Mouse (Mus musculus) midbrain, embryonic 10.5 days (tissue): ENCODE measurements at regions not wholly inside any gene's neighbourhood (a gene's known extent, or its start where the extent isn't known, plus 50 kb on each side); places are given as distances from the start of the nearest gene placed in this dataset.

Experiments
- DNase-seq: peaks from one replicate; pipeline ENCODE4 v3.0.0-alpha.2; 2017; ENCODE audit warnings: low spot score
- H3K27ac ChIP-seq: fragments of 300-500 bp; sonication (generic); replicated peaks from 2 replicates; pipeline ENCODE4 v1.5.1; 2016; ENCODE audit warnings: mild to moderate bottlenecking
- H3K27me3 ChIP-seq: fragments of 300-500 bp; sonication (generic); 2 replicates; pipeline ENCODE4 v1.6.1; 2016; ENCODE audit warnings: low read depth, mild to moderate bottlenecking; ENCODE audit not compliant: poor library complexity, severe bottlenecking
- H3K36me3 ChIP-seq: fragments of 300-500 bp; sonication (generic); 2 replicates; pipeline ENCODE4 v1.6.1; 2016; ENCODE audit warnings: mild to moderate bottlenecking, moderate library complexity
- H3K4me1 ChIP-seq: fragments of 300-500 bp; sonication (generic); 2 replicates; pipeline ENCODE4 v1.6.1; 2016
- H3K4me3 ChIP-seq: fragments of 300-500 bp; sonication (generic); 2 replicates; pipeline ENCODE4 v1.5.1; 2016; ENCODE audit warnings: mild to moderate bottlenecking, moderate library complexity
- H3K9me3 ChIP-seq: fragments of 300-500 bp; sonication (generic); replicated peaks from 2 replicates; pipeline ENCODE4 v1.6.1; 2016; ENCODE audit warnings: mild to moderate bottlenecking
- WGBS: fragments of 180-500 bp; shearing (Covaris S2); methylation state at CpG from one replicate; pipeline ENCODE4 v1.1.7; 2016; 5-methylcytosine and 5-hydroxymethylcytosine counted together

- H3K36me3 ChIP-seq: no peaks in the 10 kb centered on the region
- no peaks in the 10 kb centered on the region for H3K27me3 ChIP-seq
- H3K4me3 ChIP-seq: no peak overlapping the region
- H3K9me3 ChIP-seq: no peaks in the 10 kb centered on the region
- H3K27ac ChIP-seq: no peak overlapping the region
- no peaks in the 10 kb centered on the region for H3K4me1 ChIP-seq
- no peak for DNase-seq
- WGBS: 96% methylated on average over 6 of the region's 6 CpGs
Observed at GRCm38 (mm10) chr2:114796630-114797290, 142.0 kb upstream of the Dph6 start.

- no peaks in the 10 kb centered on the region for H3K36me3 ChIP-seq
- H3K27me3 ChIP-seq: no peaks in the 10 kb centered on the region
- DNase-seq: no peak
- no peaks in the 10 kb centered on the region for H3K9me3 ChIP-seq
- 83% methylated on average over 1 of the region's 1 CpGs for WGBS
- H3K27ac ChIP-seq: no peak overlapping the region
- H3K4me3 ChIP-seq: no peak overlapping the region
- no peaks in the 10 kb centered on the region for H3K4me1 ChIP-seq
Observed at GRCm38 (mm10) chr2:114797291-114797650, 142.5 kb upstream of the Dph6 start.

- Histone ChIP-seq H3K27me3 (no peaks in the 10 kb centered on the region), H3K9me3 (no peaks in the 10 kb centered on the region), H3K4me1 (no peaks in the 10 kb centered on the region), H3K4me3 (no peak overlapping the region), H3K36me3 (no peaks in the 10 kb centered on the region), H3K27ac (no peak overlapping the region)
- no peak for DNase-seq
- 88% methylated on average over 3 of the region's 3 CpGs for WGBS
Observed at GRCm38 (mm10) chr2:114803241-114803640, 148.5 kb upstream of the Dph6 start.

DNA sequence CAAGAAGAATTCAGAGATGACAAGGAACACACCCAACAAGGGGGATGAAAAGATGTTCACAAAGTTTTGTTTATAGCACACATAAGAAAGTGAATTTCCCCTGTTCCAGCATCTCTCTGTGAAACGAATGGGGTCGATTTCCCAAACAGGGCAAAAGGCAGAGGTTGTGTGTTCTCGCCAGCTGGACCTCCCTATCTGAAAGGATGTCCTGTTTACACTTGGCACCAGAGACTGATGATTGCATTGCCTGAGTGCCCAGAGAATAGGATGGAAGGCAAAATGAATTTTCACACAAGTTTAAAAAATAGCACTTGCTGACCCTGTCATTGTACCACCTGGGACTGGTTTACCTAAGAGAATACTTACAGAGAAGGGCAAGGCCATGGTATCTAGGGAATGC is 149.2 kb upstream of the Dph6 start:
- no peak overlapping the region for H3K4me3 ChIP-seq
- 72% methylated on average over 3 of the region's 3 CpGs for WGBS
- no peaks in the 10 kb centered on the region for H3K27me3 ChIP-seq
- H3K4me1 ChIP-seq: no peaks in the 10 kb centered on the region
- no peaks in the 10 kb centered on the region for H3K9me3 ChIP-seq
- no peaks in the 10 kb centered on the region for H3K36me3 ChIP-seq
- no peak for DNase-seq
- no peak overlapping the region for H3K27ac ChIP-seq

- WGBS: 91% methylated on average over 3 of the region's 3 CpGs
- H3K36me3 ChIP-seq: no peaks in the 10 kb centered on the region
Observed at GRCm38 (mm10) chr2:114805436-114806047, 150.8 kb upstream of the Dph6 start.

DNA sequence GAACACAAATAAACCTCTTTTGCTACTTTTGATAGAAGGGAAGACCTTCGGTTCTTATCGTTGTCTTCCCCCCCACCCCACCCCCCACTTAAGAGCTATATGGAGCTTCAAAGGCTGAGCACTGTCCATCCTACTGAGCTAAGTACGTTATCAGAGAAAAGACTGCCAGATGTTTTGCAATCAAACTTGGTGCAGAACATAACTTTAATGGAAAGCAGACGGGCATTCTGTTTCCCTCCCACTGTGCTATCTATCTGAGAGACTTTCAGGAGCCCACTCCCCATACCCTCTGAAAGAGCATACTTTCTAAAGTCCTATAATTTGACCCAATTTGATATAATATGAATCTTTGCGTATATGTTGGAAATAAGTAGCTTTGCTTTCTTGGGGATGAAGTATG is 153.3 kb upstream of the Dph6 start:
- DNase-seq: no peak
- H3K4me3 ChIP-seq: no peak overlapping the region
- peaks cover 12% of the 10 kb centered on the region for H3K4me1 ChIP-seq
- H3K36me3 ChIP-seq: no peaks in the 10 kb centered on the region
- H3K27ac ChIP-seq: no peak overlapping the region
- no peaks in the 10 kb centered on the region for H3K27me3 ChIP-seq
- no peaks in the 10 kb centered on the region for H3K9me3 ChIP-seq
- WGBS: 69% methylated on average over 5 of the region's 5 CpGs

More at GRCm38 (mm10) chr2:114805436-114806047, 150.8 kb upstream of the Dph6 start:
- no peak overlapping the region for H3K27ac ChIP-seq
- H3K4me1 ChIP-seq: 0 out of 2 replicates have a peak, but pooled peaks cover 4% of the 10 kb centered on the region
- no peak for DNase-seq
- H3K27me3 ChIP-seq: no peaks in the 10 kb centered on the region
- H3K9me3 ChIP-seq: no peaks in the 10 kb centered on the region
- no peak overlapping the region for H3K4me3 ChIP-seq

DNA sequence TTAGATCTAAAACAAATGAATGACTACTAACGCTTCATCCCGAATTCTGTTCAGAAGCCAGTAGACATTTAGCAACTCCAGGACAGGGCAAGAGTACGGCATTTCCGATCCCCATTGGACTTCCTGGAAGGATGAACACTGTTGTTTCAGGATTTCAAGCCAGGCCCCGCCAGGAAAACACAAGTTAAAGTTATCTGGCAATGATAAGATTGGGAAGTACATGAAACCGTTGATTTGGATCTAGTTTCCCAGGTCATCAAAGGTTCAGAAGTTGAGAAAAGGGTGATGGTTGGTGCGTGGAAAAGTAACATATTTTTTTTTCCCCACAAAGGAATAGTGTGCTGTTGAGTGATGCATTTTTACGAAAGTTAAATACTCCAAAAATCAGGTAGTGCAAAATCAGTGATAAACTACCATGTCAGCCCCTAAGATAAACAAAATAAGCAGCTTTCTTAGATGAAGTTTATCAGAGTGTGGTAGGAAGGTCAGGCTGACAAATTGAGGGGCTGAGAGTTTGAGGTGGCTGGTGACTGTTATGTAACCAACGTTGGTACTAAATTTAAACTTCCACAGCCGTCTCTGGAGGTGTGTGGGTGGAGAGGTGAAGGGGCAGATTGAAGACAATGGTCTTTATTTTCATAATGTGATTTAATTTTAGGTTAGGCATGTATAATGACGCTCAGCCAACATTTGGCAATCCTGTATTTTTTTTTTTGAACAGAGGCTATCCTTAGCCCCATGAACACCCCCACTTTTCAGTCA is 157.6 kb upstream of the Dph6 start:
- 76% methylated on average over 11 of the region's 11 CpGs for WGBS
- DNase-seq: no peak
- Histone ChIP-seq H3K27ac (no peak overlapping the region), H3K4me1 (peaks cover 17% of the 10 kb centered on the region), H3K4me3 (no peak overlapping the region), H3K36me3 (no peaks in the 10 kb centered on the region), H3K27me3 (no peaks in the 10 kb centered on the region), H3K9me3 (no peaks in the 10 kb centered on the region)

DNA sequence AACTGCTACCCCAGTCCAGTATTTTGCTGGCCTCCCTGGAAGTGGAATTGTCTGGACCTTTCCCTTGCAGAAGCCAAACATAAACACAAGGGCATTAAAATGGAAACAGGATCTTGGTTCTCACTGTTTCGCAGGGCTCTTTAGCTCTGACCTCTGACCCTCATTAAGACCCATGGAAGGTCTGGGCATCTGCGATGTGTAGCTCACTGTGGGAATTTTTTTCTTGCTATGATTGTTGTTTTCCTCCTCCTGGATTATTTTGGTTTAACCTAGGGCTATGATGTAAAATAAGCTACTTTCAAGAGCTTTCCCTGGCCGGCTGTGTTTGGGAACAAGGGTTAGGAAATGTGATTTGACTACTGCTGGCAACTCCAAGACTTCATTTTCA is 158.1 kb upstream of the Dph6 start:
- H3K4me3 ChIP-seq: no peak overlapping the region
- peaks cover 17% of the 10 kb centered on the region for H3K4me1 ChIP-seq
- 32% methylated on average over 3 of the region's 3 CpGs for WGBS
- no peaks in the 10 kb centered on the region for H3K36me3 ChIP-seq
- no peaks in the 10 kb centered on the region for H3K9me3 ChIP-seq
- no peak overlapping the region for H3K27ac ChIP-seq
- H3K27me3 ChIP-seq: no peaks in the 10 kb centered on the region
- peak; percentile 16 for DNase-seq

DNA sequence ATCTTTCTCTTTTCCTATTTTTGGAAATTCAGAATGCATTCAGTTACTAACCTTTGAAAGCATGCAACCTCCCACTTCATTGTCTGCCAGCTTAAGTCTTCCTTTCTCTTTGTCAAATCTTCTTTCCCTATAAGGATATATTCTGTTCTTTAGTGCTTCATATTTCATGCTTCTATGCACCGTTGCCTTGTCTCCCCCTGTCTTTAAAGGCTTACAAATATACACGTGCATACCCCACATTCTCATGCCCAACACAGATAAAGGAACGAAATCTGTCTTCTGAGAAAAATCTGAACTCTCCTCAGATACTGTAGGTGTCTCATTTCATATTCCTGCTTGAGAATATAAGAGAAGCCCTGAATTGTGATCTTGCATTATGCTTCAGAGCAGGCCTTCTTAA is 167.9 kb upstream of the Dph6 start:
- no peak overlapping the region for H3K4me3 ChIP-seq
- WGBS: 64% methylated on average over 3 of the region's 3 CpGs

DNA sequence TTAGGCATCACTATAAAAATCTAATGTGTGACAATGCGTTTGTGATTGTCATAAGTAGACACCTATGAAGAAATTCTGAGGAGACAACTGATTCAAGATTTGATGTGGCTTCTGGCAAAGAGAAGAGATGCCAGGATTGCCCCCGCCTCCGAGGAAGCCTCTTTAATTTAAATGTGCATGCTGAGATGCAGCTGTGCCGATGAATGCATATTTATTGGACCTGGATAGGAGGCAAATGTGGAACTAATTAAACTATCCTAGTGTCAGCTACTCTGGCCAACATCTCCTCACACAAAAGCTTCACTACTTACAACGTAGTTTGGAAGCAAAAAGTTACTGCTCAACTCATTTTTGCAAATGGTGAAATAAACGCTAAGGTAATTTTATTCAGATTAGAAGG is 173.4 kb upstream of the Dph6 start:
- DNase-seq: no peak
- Histone ChIP-seq H3K36me3 (no peaks in the 10 kb centered on the region), H3K4me1 (no peaks in the 10 kb centered on the region), H3K27me3 (no peaks in the 10 kb centered on the region), H3K4me3 (no peak overlapping the region), H3K9me3 (no peaks in the 10 kb centered on the region), H3K27ac (no peak overlapping the region)
- WGBS: 79% methylated on average over 6 of the region's 6 CpGs

More for the DNA sequence above, 167.9 kb upstream of the Dph6 start:
- no peaks in the 10 kb centered on the region for H3K36me3 ChIP-seq
- no peaks in the 10 kb centered on the region for H3K4me1 ChIP-seq
- no peaks in the 10 kb centered on the region for H3K9me3 ChIP-seq
- H3K27me3 ChIP-seq: no peaks in the 10 kb centered on the region
- DNase-seq: no peak
- no peak overlapping the region for H3K27ac ChIP-seq

- no peak for DNase-seq
- Histone ChIP-seq H3K27me3 (no peaks in the 10 kb centered on the region), H3K4me3 (no peak overlapping the region), H3K27ac (no peak overlapping the region), H3K4me1 (no peaks in the 10 kb centered on the region), H3K9me3 (no peaks in the 10 kb centered on the region), H3K36me3 (no peaks in the 10 kb centered on the region)
- 65% methylated on average over 2 of the region's 2 CpGs for WGBS
Observed at GRCm38 (mm10) chr2:114835694-114836093, 180.9 kb upstream of the Dph6 start.

GRCm38 (mm10) chr2:114843696-114844388 is 189.1 kb upstream of the Dph6 start:
- no peaks in the 10 kb centered on the region for H3K36me3 ChIP-seq
- H3K27ac ChIP-seq: no peak overlapping the region
- H3K9me3 ChIP-seq: no peaks in the 10 kb centered on the region
- H3K4me1 ChIP-seq: no peaks in the 10 kb centered on the region
- DNase-seq: no peak
- 78% methylated on average over 9 of the region's 9 CpGs for WGBS
- no peaks in the 10 kb centered on the region for H3K27me3 ChIP-seq
- no peak overlapping the region for H3K4me3 ChIP-seq

GRCm38 (mm10) chr2:114844389-114844771 is 189.6 kb upstream of the Dph6 start:
- Histone ChIP-seq H3K4me3 (no peak overlapping the region), H3K27me3 (no peaks in the 10 kb centered on the region), H3K36me3 (no peaks in the 10 kb centered on the region), H3K4me1 (no peaks in the 10 kb centered on the region), H3K9me3 (no peaks in the 10 kb centered on the region), H3K27ac (no peak overlapping the region)
- 79% methylated on average over 3 of the region's 3 CpGs for WGBS
- no peak for DNase-seq
